Mouse (Mus musculus) neural tube, embryonic 12.5 days (tissue): Measurements from ENCODE around the gene Acta2. TPM values are rescaled to one million over a fixed set of nuclear protein-coding genes. Genes with fewer than 3 reads are reported as not detected.

Source experiments
- ATAC-seq: fragments of 200-750 bp; cut with Nextera tagmentation; 2 replicates; pipeline ENCODE4 v1.8.0; 2017; ENCODE audit warnings: low read depth, mild to moderate bottlenecking, moderate TSS enrichment, moderate library complexity; ENCODE audit not compliant: low FRiP score
- H3K27ac ChIP-seq: fragments of 300-500 bp; sonication (generic); 2 replicates; pipeline ENCODE4 v1.5.1; 2016
- H3K27me3 ChIP-seq: fragments of 300-500 bp; sonication (generic); replicated peaks from 2 replicates; pipeline ENCODE4 v1.6.1; 2016; ENCODE audit warnings: mild to moderate bottlenecking
- H3K36me3 ChIP-seq: fragments of 300-500 bp; sonication (generic); 2 replicates; pipeline ENCODE4 v1.6.1; 2016; ENCODE audit warnings: mild to moderate bottlenecking
- H3K4me1 ChIP-seq: fragments of 300-500 bp; sonication (generic); 2 replicates; pipeline ENCODE4 v1.6.1; 2016
- H3K4me2 ChIP-seq: fragments of 300-500 bp; sonication (generic); replicated peaks from 2 replicates; pipeline ENCODE4 v1.6.1; 2016; ENCODE audit warnings: mild to moderate bottlenecking
- H3K4me3 ChIP-seq: fragments of 300-500 bp; sonication (generic); 2 replicates; pipeline ENCODE4 v1.5.1; 2016
- H3K9ac ChIP-seq: fragments of 300-500 bp; sonication (generic); 2 replicates; pipeline ENCODE4 v1.6.1; 2016; ENCODE audit warnings: mild to moderate bottlenecking
- H3K9me3 ChIP-seq: fragments of 300-500 bp; sonication (generic); 2 replicates; pipeline ENCODE4 v1.6.1; 2016; ENCODE audit warnings: mild to moderate bottlenecking
- WGBS: fragments of 180-500 bp; shearing (Covaris S2); methylation state at CpG from one replicate; pipeline ENCODE4 v1.1.7; 2016; 5-methylcytosine and 5-hydroxymethylcytosine counted together
- polyA plus RNA-seq: library from polyadenylated mRNA; unstranded; fragments of >200 nt; fragmentation: Nextera tagmentation; extraction: Ambion mirVana; gene quantifications from 2 replicates; pipeline ENCODE4 v1.2.1, GENCODE M21; 2016

The Acta2 gene
- polyA plus RNA-seq, 1 experiment from 2014 or later = 45.0 TPM

DNA sequence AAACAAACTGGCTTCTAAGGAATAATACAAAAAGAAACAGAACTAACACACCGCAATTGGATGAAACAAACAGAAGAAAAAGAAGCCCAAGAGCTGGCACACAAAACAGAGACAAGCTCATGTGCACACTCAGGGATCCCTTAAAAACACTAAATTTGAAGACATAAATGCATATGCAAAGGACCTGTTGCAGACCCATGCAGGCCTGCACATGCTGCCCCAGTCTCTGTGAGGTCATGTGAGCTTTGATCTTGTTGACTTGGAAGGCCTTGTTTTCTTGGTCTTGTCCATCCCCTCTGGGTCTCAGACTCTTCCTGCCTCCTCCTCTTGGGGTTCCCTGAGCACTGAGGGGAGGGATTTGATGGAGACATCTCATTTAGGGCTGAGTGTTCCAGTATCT, 33.3 kb upstream of the Acta2 start:
- 94% methylated on average over 1 of the region's 1 CpGs for WGBS
- Histone ChIP-seq H3K36me3 (no peaks in the 10 kb centered on the region), H3K27ac (no peak overlapping the region), H3K4me1 (peaks cover 11% of the 10 kb centered on the region), H3K4me3 (no peak overlapping the region), H3K27me3 (no peaks in the 10 kb centered on the region), H3K9ac (no peak overlapping the region), H3K4me2 (no peak overlapping the region), H3K9me3 (no peaks in the 10 kb centered on the region)
- no peak for ATAC-seq

- no peak overlapping the region for H3K4me3 ChIP-seq
- H3K36me3 ChIP-seq = no peaks in the 10 kb centered on the region
- no peak for ATAC-seq
- H3K4me1 ChIP-seq = peaks cover 11% of the 10 kb centered on the region
- H3K9me3 ChIP-seq = no peaks in the 10 kb centered on the region
- no peaks in the 10 kb centered on the region for H3K27me3 ChIP-seq
- 89% methylated on average over 13 of the region's 13 CpGs for WGBS
- no peak overlapping the region for H3K27ac ChIP-seq
- no peak overlapping the region for H3K9ac ChIP-seq
- no peak overlapping the region for H3K4me2 ChIP-seq
Observed at GRCm38 (mm10) chr19:34287656-34288415, 32.4 kb upstream of the Acta2 start.

DNA sequence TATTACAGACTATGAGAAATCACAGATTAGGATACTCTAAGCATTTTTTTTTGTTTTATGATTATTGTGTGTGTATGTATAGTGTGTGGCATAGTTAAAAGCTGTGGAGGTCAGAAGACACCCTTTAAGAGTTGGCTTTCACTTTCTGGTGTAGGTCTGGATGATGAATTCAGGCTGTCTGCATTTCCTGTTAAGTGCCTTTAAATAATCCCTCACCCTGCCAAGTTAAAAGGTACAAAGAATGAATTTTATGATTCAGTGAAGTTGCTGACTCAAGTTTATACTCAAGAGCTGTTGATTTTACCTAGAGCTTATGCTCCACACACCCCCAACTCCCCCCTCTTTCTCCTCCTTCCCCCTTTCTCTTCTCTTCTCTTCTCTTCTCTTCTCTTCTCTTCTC, 31.8 kb upstream of the Acta2 start:
- Histone ChIP-seq H3K4me3 (no peak overlapping the region), H3K27me3 (no peaks in the 10 kb centered on the region), H3K9ac (no peak overlapping the region), H3K4me1 (peaks cover 11% of the 10 kb centered on the region), H3K9me3 (no peaks in the 10 kb centered on the region), H3K27ac (no peak overlapping the region), H3K4me2 (no peak overlapping the region), H3K36me3 (no peaks in the 10 kb centered on the region)
- ATAC-seq = no peak

GRCm38 (mm10) chr19:34284826-34285225, 29.4 kb upstream of the Acta2 start:
- Histone ChIP-seq H3K9ac (no peak overlapping the region), H3K27ac (no peak overlapping the region), H3K4me2 (no peak overlapping the region), H3K27me3 (no peaks in the 10 kb centered on the region), H3K36me3 (no peaks in the 10 kb centered on the region), H3K4me3 (no peak overlapping the region), H3K4me1 (no peaks in the 10 kb centered on the region), H3K9me3 (no peaks in the 10 kb centered on the region)
- WGBS = 68% methylated on average over 2 of the region's 2 CpGs
- no peak for ATAC-seq

DNA sequence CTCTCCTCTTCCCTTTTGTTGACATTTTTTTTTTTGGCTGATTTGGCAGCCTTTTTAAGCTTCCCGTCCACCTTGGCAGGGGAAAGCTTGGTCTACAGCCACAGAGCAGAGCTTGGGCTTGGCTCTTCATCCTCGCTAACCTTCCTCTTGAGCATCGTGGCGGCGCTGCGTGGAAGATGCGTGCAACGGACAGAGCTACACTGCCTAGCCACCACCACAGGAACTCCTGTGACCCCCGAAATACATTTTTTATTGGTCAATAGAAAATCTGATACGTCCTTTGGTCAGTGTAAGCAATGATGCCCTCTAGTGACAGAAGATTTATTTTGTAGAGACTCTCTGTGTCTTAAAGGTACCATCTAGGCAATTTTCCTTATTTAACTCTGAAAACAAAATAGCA, 29.0 kb upstream of the Acta2 start:
- Histone ChIP-seq H3K27ac (no peak overlapping the region), H3K4me1 (no peaks in the 10 kb centered on the region), H3K9me3 (no peaks in the 10 kb centered on the region), H3K36me3 (no peaks in the 10 kb centered on the region), H3K4me2 (no peak overlapping the region), H3K27me3 (no peaks in the 10 kb centered on the region), H3K9ac (no peak overlapping the region), H3K4me3 (no peak overlapping the region)
- 71% methylated on average over 10 of the region's 10 CpGs for WGBS
- ATAC-seq = no peak

DNA sequence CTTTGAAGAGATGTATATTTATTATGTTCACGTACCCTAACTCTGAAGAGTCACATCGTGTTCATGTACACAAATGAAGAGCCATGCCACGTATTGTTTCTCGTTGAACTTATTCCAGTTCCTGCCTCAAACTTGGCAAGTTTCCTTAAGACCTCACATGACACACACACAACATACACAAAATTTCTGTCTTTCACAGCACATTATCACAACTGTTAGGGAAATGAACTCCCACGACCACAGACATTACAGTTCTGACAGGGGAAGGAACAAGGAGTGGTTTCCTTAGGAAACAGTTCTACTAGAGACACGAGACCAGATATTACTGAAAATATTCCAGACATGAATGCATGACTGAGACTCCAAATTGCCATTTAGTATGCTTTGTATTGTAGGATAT, 28.2 kb upstream of the Acta2 start:
- WGBS = 85% methylated on average over 6 of the region's 6 CpGs
- no peak for ATAC-seq
- Histone ChIP-seq H3K27ac (no peak overlapping the region), H3K9me3 (no peaks in the 10 kb centered on the region), H3K4me2 (no peak overlapping the region), H3K36me3 (no peaks in the 10 kb centered on the region), H3K9ac (no peak overlapping the region), H3K4me3 (no peak overlapping the region), H3K27me3 (no peaks in the 10 kb centered on the region), H3K4me1 (no peaks in the 10 kb centered on the region)

GRCm38 (mm10) chr19:34278078-34278477, 22.7 kb upstream of the Acta2 start:
- Histone ChIP-seq H3K9ac (no peak overlapping the region), H3K4me3 (no peak overlapping the region), H3K4me1 (no peaks in the 10 kb centered on the region), H3K27ac (no peak overlapping the region), H3K27me3 (no peaks in the 10 kb centered on the region), H3K36me3 (no peaks in the 10 kb centered on the region), H3K9me3 (no peaks in the 10 kb centered on the region), H3K4me2 (no peak overlapping the region)
- 92% methylated on average over 3 of the region's 3 CpGs for WGBS
- no peak for ATAC-seq

GRCm38 (mm10) chr19:34273073-34273472, 17.7 kb upstream of the Acta2 start:
- 93% methylated on average over 1 of the region's 1 CpGs for WGBS
- H3K9ac ChIP-seq = no peak overlapping the region
- H3K36me3 ChIP-seq = no peaks in the 10 kb centered on the region
- H3K9me3 ChIP-seq = no peaks in the 10 kb centered on the region
- H3K27ac ChIP-seq = no peak overlapping the region
- H3K4me2 ChIP-seq = no peak overlapping the region
- H3K4me1 ChIP-seq = no peaks in the 10 kb centered on the region
- H3K27me3 ChIP-seq = no peaks in the 10 kb centered on the region
- no peak overlapping the region for H3K4me3 ChIP-seq
- ATAC-seq = no peak

- ATAC-seq = no peak
- Histone ChIP-seq H3K27ac (no peak overlapping the region), H3K36me3 (no peaks in the 10 kb centered on the region), H3K9ac (no peak overlapping the region), H3K4me2 (no peak overlapping the region), H3K4me1 (no peaks in the 10 kb centered on the region), H3K9me3 (no peaks in the 10 kb centered on the region), H3K27me3 (no peaks in the 10 kb centered on the region), H3K4me3 (no peak overlapping the region)
- WGBS = 97% methylated on average over 13 of the region's 13 CpGs
Observed at GRCm38 (mm10) chr19:34270824-34271464, 15.6 kb upstream of the Acta2 start.

DNA sequence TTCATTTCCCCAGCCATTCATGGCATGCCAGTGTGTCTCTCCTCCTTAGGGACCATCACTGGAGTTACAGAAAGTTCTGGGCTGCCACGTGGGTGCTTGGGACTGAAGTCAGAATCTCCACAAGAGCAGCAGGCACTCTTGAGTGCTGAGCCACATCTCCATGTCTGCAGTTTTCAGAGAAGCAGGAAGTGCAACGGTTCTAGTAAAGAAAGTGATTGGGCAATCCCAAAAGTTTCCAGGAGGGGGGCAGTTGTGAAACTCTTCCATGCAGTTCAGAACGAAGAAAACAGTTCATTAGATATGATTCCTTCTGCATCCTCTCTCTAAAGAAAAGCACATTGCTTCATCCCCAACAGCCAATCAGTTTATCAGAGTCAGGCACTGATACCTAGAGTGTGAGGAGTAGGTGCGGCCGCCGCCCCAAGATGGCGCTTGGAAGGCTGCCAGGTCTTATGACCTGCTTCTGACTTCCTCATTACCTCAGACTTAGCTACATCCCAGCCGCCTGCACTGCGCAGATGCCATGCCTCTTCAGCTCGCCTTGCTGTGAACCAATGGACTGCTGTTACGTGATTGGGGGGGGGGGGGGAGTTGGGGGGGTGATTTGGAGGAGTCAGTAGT, 14.8 kb upstream of the Acta2 start:
- no peak overlapping the region for H3K4me2 ChIP-seq
- H3K27me3 ChIP-seq = no peaks in the 10 kb centered on the region
- H3K9me3 ChIP-seq = no peaks in the 10 kb centered on the region
- no peak overlapping the region for H3K27ac ChIP-seq
- H3K36me3 ChIP-seq = no peaks in the 10 kb centered on the region
- no peaks in the 10 kb centered on the region for H3K4me1 ChIP-seq
- no peak overlapping the region for H3K4me3 ChIP-seq
- 89% methylated on average over 11 of the region's 11 CpGs for WGBS
- H3K9ac ChIP-seq = no peak overlapping the region
- no peak for ATAC-seq

DNA sequence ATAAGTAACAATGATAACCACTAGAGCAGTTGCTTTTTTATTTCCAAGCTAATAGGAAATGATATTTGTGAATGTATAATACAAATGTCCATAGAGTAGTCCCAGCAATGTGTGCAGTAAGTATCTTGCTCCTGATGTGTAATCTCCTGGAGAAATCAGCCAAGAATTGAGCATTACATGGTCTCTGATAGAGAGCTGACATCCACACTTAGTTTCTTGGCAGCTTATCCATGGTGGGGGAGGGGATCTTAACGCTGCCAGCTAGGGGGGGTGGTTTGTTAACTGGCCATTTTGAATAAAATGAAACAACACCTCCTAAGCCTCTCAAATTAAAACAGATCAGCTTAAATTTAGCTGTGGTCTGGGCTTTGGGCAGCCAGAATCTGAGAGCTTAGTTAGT, 13.6 kb upstream of the Acta2 start:
- Histone ChIP-seq H3K36me3 (no peaks in the 10 kb centered on the region), H3K27ac (no peak overlapping the region), H3K4me1 (no peaks in the 10 kb centered on the region), H3K4me2 (no peak overlapping the region), H3K9me3 (no peaks in the 10 kb centered on the region), H3K27me3 (no peaks in the 10 kb centered on the region), H3K9ac (no peak overlapping the region), H3K4me3 (no peak overlapping the region)
- 69% methylated on average over 1 of the region's 1 CpGs for whole genome bisulfite sequencing
- ATAC-seq = no peak

DNA sequence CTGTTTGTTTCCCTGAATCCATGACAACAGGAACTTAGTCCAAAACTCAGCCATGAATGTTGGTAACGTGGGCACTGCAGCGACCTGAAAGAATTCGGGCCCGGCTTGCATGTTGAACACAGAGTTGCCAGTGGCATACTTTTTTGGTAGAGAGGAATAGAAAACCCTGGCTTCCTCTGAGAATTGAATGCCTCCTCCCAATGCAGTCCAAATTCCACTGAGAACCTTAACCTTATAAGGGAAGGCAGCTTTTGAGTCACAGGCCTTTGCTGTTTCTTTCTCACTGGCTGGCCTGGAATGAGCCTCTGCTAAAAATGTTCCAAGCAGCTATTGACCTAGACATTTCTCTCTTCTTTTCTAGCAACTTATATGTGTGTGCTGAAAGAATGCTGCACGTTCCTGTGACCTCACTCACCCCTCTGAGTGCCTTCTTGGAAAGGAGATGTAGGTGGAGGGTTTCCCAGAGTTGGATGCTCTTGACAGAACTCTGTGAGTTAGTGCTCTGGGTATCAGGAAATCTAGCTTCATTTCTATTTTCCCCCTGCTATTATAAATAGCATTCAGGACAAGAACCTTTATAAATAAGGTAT, 10.3 kb upstream of the Acta2 start:
- WGBS = 77% methylated on average over 5 of the region's 5 CpGs
- ATAC-seq = no peak
- no peaks in the 10 kb centered on the region for H3K27me3 ChIP-seq

More for the DNA sequence above, 10.3 kb upstream of the Acta2 start:
- Histone ChIP-seq H3K4me1 (no peaks in the 10 kb centered on the region), H3K27ac (no peak overlapping the region), H3K36me3 (no peaks in the 10 kb centered on the region), H3K4me2 (no peak overlapping the region), H3K9ac (no peak overlapping the region), H3K4me3 (no peak overlapping the region), H3K9me3 (no peaks in the 10 kb centered on the region)
